9 mouse cellular contexts compared by ENCODE assay signal in genomic region chr1:179853421-179853820, GRCm38 (mm10). TPM values are rescaled to one million over a fixed set of nuclear protein-coding genes. Genes with fewer than 3 reads are reported as not detected.
DNase-seq lines count a peak whose midpoint lies in the region; ATAC-seq and TF ChIP-seq lines count a peak whose summit lies in the region.
"Had no signal": no experiment of that assay in that cellular context is flagged by ENCODE, and none has a peak within 500 bp of the region (broad histone marks: within the 10 kb centered on the region; RNA-seq: fewer than 3 reads in every experiment).

No protein-coding gene starts in this region.

- H3K4me1 ChIP-seq in kidney, postnatal 0 days (replicated peaks; ENCODE audit: insufficient read depth, low read length) = no peaks in the 10 kb centered on the region
- no peaks in the 10 kb centered on the region for H3K4me1 ChIP-seq in ES-Bruce4 (ENCODE audit: control insufficient read depth, insufficient read depth, low read length)
- H3K4me1 ChIP-seq: midbrain, embryonic 12.5 days had no signal

- H3K4me2 ChIP-seq in kidney, postnatal 0 days (ENCODE audit: low read length) = no peak overlapping the region
- H3K4me2 ChIP-seq: midbrain, embryonic 12.5 days had no signal

- no peaks in the 10 kb centered on the region for H3K9me3 ChIP-seq in kidney, postnatal 0 days (replicated peaks; ENCODE audit: low read length)
- no peaks in the 10 kb centered on the region for H3K9me3 ChIP-seq in ES-Bruce4 (replicated peaks; ENCODE audit: control insufficient read depth, insufficient read depth, low read length, poor library complexity, severe bottlenecking)
- H3K9me3 ChIP-seq: midbrain, embryonic 12.5 days had no signal

- peak; percentile 50 for DNase-seq in kidney, postnatal 0 days (ENCODE audit: low spot score)
- no peak for DNase-seq in kidney, adult 9 months
- peak; percentile 73 for DNase-seq in 416B (ENCODE audit: low read depth)
- DNase-seq in retina, postnatal 1 day = peak; percentile 54
- no peak for DNase-seq in urinary bladder, adult 2 months (ENCODE audit: low spot score)
- no peak for DNase-seq in Muller cell, postnatal 12 days (ENCODE audit: inconsistent ontology term)

- TF ChIP-seq CTCF in kidney, postnatal 0 days (IDR thresholded peaks at IDR 0.05; ENCODE audit: low read depth) = peak; percentile 73
- peak; percentile 78 for TF ChIP-seq CTCF in ES-Bruce4 (IDR thresholded peaks at IDR 0.05; ENCODE audit: low read depth, low read length)

- H3K27ac ChIP-seq in kidney, postnatal 0 days = no peak overlapping the region
- H3K27ac ChIP-seq in ES-Bruce4 (ENCODE audit: insufficient read depth, low read length) = no peak overlapping the region
- H3K27ac ChIP-seq: midbrain, embryonic 12.5 days had no signal

- TF ChIP-seq POLR2A in ES-Bruce4 (IDR thresholded peaks at IDR 0.05; ENCODE audit: insufficient read depth, low read length) = no peak

- WGBS in kidney, postnatal 0 days = 35% methylated on average over 4 of the region's 4 CpGs

- no peaks in the 10 kb centered on the region for H3K36me3 ChIP-seq in kidney, postnatal 0 days (ENCODE audit: insufficient read depth, low read length)
- H3K36me3 ChIP-seq in ES-Bruce4 (ENCODE audit: control insufficient read depth, insufficient read depth, low read length, poor library complexity, severe bottlenecking) = no peaks in the 10 kb centered on the region
- H3K36me3 ChIP-seq: midbrain, embryonic 12.5 days had no signal

- no peak overlapping the region for H3K4me3 ChIP-seq in kidney, postnatal 0 days (replicated peaks; ENCODE audit: low read depth, low read length)
- no peak overlapping the region for H3K4me3 ChIP-seq in ES-Bruce4 (ENCODE audit: low read depth, low read length)
- H3K4me3 ChIP-seq: midbrain, embryonic 12.5 days had no signal

- ATAC-seq in kidney, postnatal 0 days (replicated peaks; ENCODE audit: low FRiP score, low read depth) = no peak
- ATAC-seq in erythroid progenitor cell, adult 5-6 weeks (replicated peaks; ENCODE audit: low FRiP score, poor library complexity, severe bottlenecking) = peak; percentile 79

- TF ChIP-seq EP300 in ES-Bruce4 (IDR thresholded peaks at IDR 0.05; ENCODE audit: insufficient read depth, low read depth, low read length) = no peak

- H3K27me3 ChIP-seq in kidney, postnatal 0 days (ENCODE audit: insufficient read depth, low read length) = no peaks in the 10 kb centered on the region
- H3K27me3 ChIP-seq in ES-Bruce4 (ENCODE audit: control insufficient read depth, insufficient read depth, low read length, poor library complexity, severe bottlenecking) = no peaks in the 10 kb centered on the region
- H3K27me3 ChIP-seq: midbrain, embryonic 12.5 days had no signal

- H3K9ac ChIP-seq in kidney, postnatal 0 days (ENCODE audit: low read depth, low read length) = no peak overlapping the region
- no peak overlapping the region for H3K9ac ChIP-seq in ES-Bruce4 (ENCODE audit: low read depth, poor library complexity, severe bottlenecking)
- H3K9ac ChIP-seq: midbrain, embryonic 12.5 days had no signal

RNA-seq across cellular contexts. Expression of gene Ahctf1, which starts 49.9 kb away (rescaled TPM):
- polyA plus RNA-seq in kidney, postnatal 0 days (2015; fragmentation: Nextera tagmentation; extraction: Ambion mirVana) = 12.3 and 15.1 TPM in 2 replicates
- 131 and 141 TPM in 2 replicates for polyA plus RNA-seq in ES-Bruce4 (2011; ENCODE audit: insufficient read depth, insufficient read length, low read depth, missing spikeins)
- total RNA-seq in erythroid progenitor cell, adult 5-6 weeks (2015; ENCODE audit: low replicate concordance) = 127 and 160 TPM in 2 replicates
- 152 and 167 TPM in 2 replicates for total RNA-seq in erythroid progenitor cell, adult 5-6 weeks (2017; ENCODE audit: low replicate concordance)
- 26.2 and 29.4 TPM in 2 replicates for polyA plus RNA-seq in urinary bladder, adult 2 months (2012; rRNA removed)

RNA-seq across cellular contexts. Expression of gene Gm10518, which starts 50.2 kb away (rescaled TPM):
- polyA plus RNA-seq in kidney, postnatal 0 days (2015; fragmentation: Nextera tagmentation; extraction: Ambion mirVana) = not detected in 2 replicates
- polyA plus RNA-seq in ES-Bruce4 (2011; ENCODE audit: insufficient read depth, insufficient read length, low read depth, missing spikeins) = not detected in 2 replicates
- total RNA-seq in erythroid progenitor cell, adult 5-6 weeks (2015; ENCODE audit: low replicate concordance) = not detected in 2 replicates
- not detected in 2 replicates for total RNA-seq in erythroid progenitor cell, adult 5-6 weeks (2017; ENCODE audit: low replicate concordance)
- not detected in 2 replicates for polyA plus RNA-seq in urinary bladder, adult 2 months (2012; rRNA removed)

Comparison
In these comparisons a context has a peak if more than half of its experiments do, and no peak if none do; other contexts are left out.
1. DNase-seq: peak in kidney, postnatal 0 days (single experiment), 416B (single experiment) and retina, postnatal 1 day (single experiment); none in kidney, adult 9 months (single experiment), urinary bladder, adult 2 months (single experiment) and Muller cell, postnatal 12 days (single experiment).